Mouse (Mus musculus) megakaryocyte, embryonic 14.5 days (primary cell): ENCODE results near the gene Ano2.

Experiments used
- FLI1 ChIP-seq: IDR thresholded peaks from 2 replicates; pipeline ENCODE4 v1.6.1; 2012; ENCODE audit warnings: low read length, inconsistent platforms, mixed read lengths
- GATA1 ChIP-seq: IDR thresholded peaks from 3 replicates; pipeline ENCODE4 v1.6.1; 2012; ENCODE audit warnings: mixed read lengths, low read length, inconsistent platforms, borderline replicate concordance

DNA sequence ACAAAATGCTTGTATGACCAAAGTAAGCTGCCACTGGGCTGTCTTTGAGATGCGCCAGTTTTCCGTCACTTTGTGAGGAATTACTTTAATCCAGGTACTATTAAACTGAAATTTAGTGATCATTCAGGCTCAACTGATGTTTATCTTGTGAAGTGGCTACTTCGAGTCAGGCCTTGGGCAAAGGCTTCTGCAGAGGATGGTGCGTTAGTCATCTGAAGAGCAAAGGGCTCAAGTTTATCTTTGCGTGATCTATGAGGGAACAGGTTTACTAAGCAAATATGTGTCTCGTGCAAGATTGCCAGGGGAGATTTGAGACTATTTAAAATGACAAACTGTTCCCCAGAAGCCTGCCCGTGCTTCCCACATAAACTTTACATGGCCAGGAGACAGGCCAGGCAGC lies 241.7 kb downstream of the Ano2 start:
- TF ChIP-seq FLI1 (no peak), GATA1 (no peak)
